Comparison of ENCODE assay signal across 8 mouse cellular contexts in the genomic region with DNA sequence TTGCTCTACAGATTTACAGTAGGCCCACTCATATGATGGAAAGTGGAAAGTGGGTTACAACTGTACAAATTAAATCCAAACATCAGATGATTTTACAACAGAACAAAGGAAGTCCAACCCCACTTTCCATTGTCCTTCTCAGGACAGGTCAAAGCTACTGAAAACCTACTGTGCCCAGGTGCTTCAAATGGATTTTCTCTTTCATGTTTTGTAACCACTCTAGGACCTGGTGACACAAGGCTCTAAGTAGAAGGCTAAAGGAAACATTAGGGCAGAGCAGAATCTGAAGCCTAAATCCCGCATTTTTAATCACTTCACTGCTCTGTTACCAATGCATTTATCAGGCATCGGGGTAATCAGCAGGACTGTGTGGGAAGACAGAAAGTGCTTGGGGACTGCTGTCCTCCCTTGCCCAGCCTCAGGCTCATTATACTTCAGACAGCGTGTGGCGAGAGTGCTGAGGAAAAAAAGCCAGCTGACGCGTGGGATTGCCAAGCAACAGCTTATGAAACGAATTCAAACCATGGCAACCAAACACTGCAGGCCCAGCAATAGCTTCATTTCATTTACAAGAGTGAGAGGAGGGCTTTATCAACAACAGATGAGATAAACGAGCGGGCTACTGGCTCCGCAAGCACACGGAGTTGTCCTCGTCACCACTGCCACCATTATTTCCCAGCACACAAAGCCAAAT. TPM values are rescaled to one million over a fixed set of nuclear protein-coding genes. Genes with fewer than 3 reads are reported as not detected.
A peak's percentile ranks its signal among the peaks of the same experiment; 100 is the strongest.
DNase-seq lines count a peak whose midpoint lies in the region; ATAC-seq and TF ChIP-seq lines count a peak whose summit lies in the region.

No protein-coding gene starts in this region.

- ATAC-seq in lung, postnatal 0 days = peak; percentile 77
- no peak for ATAC-seq in monocyte, adult 5-6 weeks (replicated peaks; ENCODE audit: insufficient number of reproducible peaks, low FRiP score, low TSS enrichment, poor library complexity, severe bottlenecking)
- ATAC-seq in megakaryocyte-erythroid progenitor cell, adult 5-6 weeks (replicated peaks; ENCODE audit: low FRiP score, low TSS enrichment, poor library complexity, severe bottlenecking) = no peak

- no peak for TF ChIP-seq CTCF in lung, postnatal 0 days (IDR thresholded peaks at IDR 0.05)

- no peak for TF ChIP-seq EP300 in lung, postnatal 0 days (IDR thresholded peaks at IDR 0.05)

- H3K9me3 ChIP-seq in lung, postnatal 0 days (ENCODE audit: low read length) = no peaks in the 10 kb centered on the region

- H3K36me3 ChIP-seq in lung, postnatal 0 days (ENCODE audit: insufficient read depth, low read length) = no peaks in the 10 kb centered on the region

- H3K27ac ChIP-seq in lung, postnatal 0 days (ENCODE audit: low read length) = no peak overlapping the region

- H3K9ac ChIP-seq in lung, postnatal 0 days (replicated peaks; ENCODE audit: low read depth) = no peak overlapping the region

- H3K4me2 ChIP-seq in lung, postnatal 0 days (replicated peaks; ENCODE audit: low read depth, low read length) = no peak overlapping the region

- 39% methylated on average over 12 of the region's 12 CpGs for WGBS in lung, postnatal 0 days

- peak; percentile 17 for DNase-seq in kidney, postnatal 10 days
- DNase-seq in kidney, adult 11 months = no peak
- peak; percentile 89 for DNase-seq in heart, adult 11 months
- DNase-seq in layer of hippocampus, adult 11-12 months (ENCODE audit: low spot score) = peak; percentile 76
- DNase-seq in lung, postnatal 0 days (ENCODE audit: low spot score) = peak; percentile 83
- peak; percentile 70 for DNase-seq in right cerebral cortex, postnatal 25 days

- no peak overlapping the region for H3K4me3 ChIP-seq in lung, postnatal 0 days (ENCODE audit: low read depth, low read length)

- H3K27me3 ChIP-seq in lung, postnatal 0 days (replicated peaks; ENCODE audit: insufficient read depth, low read length) = no peaks in the 10 kb centered on the region

- no peaks in the 10 kb centered on the region for H3K4me1 ChIP-seq in lung, postnatal 0 days (ENCODE audit: insufficient read depth, low read depth, low read length)

RNA-seq across cellular contexts. Expression of a gene that starts 40.7 kb away (rescaled TPM):
- 0.62 and 0.68 TPM in 2 replicates for polyA plus RNA-seq in lung, postnatal 0 days (2015; fragmentation: Nextera tagmentation; extraction: Ambion mirVana)
- total RNA-seq in monocyte, adult 5-6 weeks (2017) = 0.49 to 1.9 TPM (median 1.4 TPM) in 3 replicates
- 0.22 and 0.48 TPM in 2 replicates for total RNA-seq in megakaryocyte-erythroid progenitor cell, adult 5-6 weeks (2014; fragmentation: Nextera tagmentation)
- total RNA-seq in megakaryocyte-erythroid progenitor cell, adult 5-6 weeks (2017) = 0.95 TPM in 1 of 2 replicates, not detected in the other
